Mouse (Mus musculus): ENCODE measurements around the gene Rcc1.
"Not testable (repeated sequence)": the region's sequence is repeated elsewhere in the genome, so short reads cannot be mapped to it uniquely, and the experiment has no call there.

DNA sequence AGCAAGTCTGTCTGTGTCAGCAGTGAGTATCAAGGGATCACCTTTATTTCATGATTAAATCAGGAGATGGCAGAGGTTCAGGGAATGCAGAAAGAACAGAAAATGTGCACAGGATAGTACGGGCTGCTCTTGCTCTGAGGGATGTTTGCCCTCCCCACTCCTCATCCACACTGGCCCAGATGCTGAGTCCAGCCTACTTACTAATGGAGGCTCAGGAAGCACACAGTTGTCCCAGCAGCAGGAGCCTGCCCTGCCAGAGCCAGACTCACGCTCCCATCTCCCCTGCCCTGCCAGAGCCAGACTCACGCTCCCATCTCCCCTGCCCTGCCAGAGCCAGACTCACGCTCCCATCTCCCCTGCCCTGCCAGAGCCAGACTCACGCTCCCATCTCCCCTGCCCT, 64.6 kb downstream of the Rcc1 start:
- not testable (repeated sequence) for TF ChIP-seq POLR2A (IDR thresholded peaks at IDR 0.05; ENCODE audit: borderline replicate concordance, low read depth, low read length); CTCF (IDR thresholded peaks at IDR 0.05; ENCODE audit: low read depth, low read length)

All from bone marrow macrophage, adult 2 months (primary cell).